Mouse (Mus musculus): ENCODE measurements around the gene Glt1d1. TPM values are rescaled to one million over a fixed set of nuclear protein-coding genes. Genes with fewer than 3 reads are reported as not detected.

Glt1d1 gene
- total RNA-seq, 1 experiment = 12.3 TPM

GRCm38 (mm10) chr5:127648046-127648445 lies 16.0 kb downstream of the Glt1d1 start:
- in situ Hi-C loops (cut with MboI; ENCODE audit: low sequenced_read_pairs in 2 of 2, unreplicated experiment in 2 of 2) = no loop called here
- no peaks in the 10 kb centered on the region for H3K9me3 ChIP-seq (ENCODE audit: control insufficient read depth, insufficient read depth, low read depth, low read length)
- H3K36me3 ChIP-seq (ENCODE audit: control insufficient read depth, insufficient read depth, low read length, poor library complexity, severe bottlenecking) = peaks cover 38% of the 10 kb centered on the region
- H3K4me1 ChIP-seq (ENCODE audit: control insufficient read depth in 2 of 2, insufficient read depth in 2 of 2, low read length in 2 of 2, poor library complexity in 1 of 2) = 0 out of 4 replicates have a peak, but pooled peaks cover 0 to 2% of the 10 kb centered on the region in 2 experiments
- no peak for TF ChIP-seq ZNF384 (IDR thresholded peaks at IDR 0.05; ENCODE audit: low read depth, low read length)
- no peak for TF ChIP-seq CHD2 (IDR thresholded peaks at IDR 0.05; ENCODE audit: low read depth, low read length)
- TF ChIP-seq MAFK (IDR thresholded peaks at IDR 0.05; ENCODE audit: insufficient read depth, low read depth, low read length) = no peak
- no peak for TF ChIP-seq HCFC1 (IDR thresholded peaks at IDR 0.05; ENCODE audit: borderline replicate concordance, insufficient read depth, low read length)
- no peak for TF ChIP-seq ZC3H11A (IDR thresholded peaks at IDR 0.05; ENCODE audit: borderline replicate concordance, low read depth, low read length)
- no peak overlapping the region for H3K9ac ChIP-seq (ENCODE audit: insufficient read depth, low read depth, low read length, poor library complexity, severe bottlenecking)
- no peak overlapping the region for H3K4me3 ChIP-seq (ENCODE audit: insufficient read depth in 1 of 2, low read depth in 1 of 2, low read length in 2 of 2, poor library complexity in 1 of 2, severe bottlenecking in 1 of 2)
- no peak for DNase-seq (ENCODE audit: low read depth, low spot score)
- no peak overlapping the region for H3K27ac ChIP-seq (ENCODE audit: insufficient read depth, low read depth, low read length, poor library complexity, severe bottlenecking)

GRCm38 (mm10) chr5:127649077-127649476 lies 17.0 kb downstream of the Glt1d1 start:
- H3K27ac ChIP-seq (ENCODE audit: insufficient read depth, low read depth, low read length, poor library complexity, severe bottlenecking) = no peak overlapping the region; the same call in 1 of the 2 replicates
- in situ Hi-C loops (cut with MboI; ENCODE audit: low sequenced_read_pairs in 2 of 2, unreplicated experiment in 2 of 2) = no loop called here
- no peak overlapping the region for H3K9ac ChIP-seq (ENCODE audit: insufficient read depth, low read depth, low read length, poor library complexity, severe bottlenecking)
- H3K36me3 ChIP-seq (ENCODE audit: control insufficient read depth, insufficient read depth, low read length, poor library complexity, severe bottlenecking) = peaks cover 39% of the 10 kb centered on the region
- 0 out of 4 replicates have a peak, but pooled peaks cover 0 to 2% of the 10 kb centered on the region in 2 experiments for H3K4me1 ChIP-seq (ENCODE audit: control insufficient read depth in 2 of 2, insufficient read depth in 2 of 2, low read length in 2 of 2, poor library complexity in 1 of 2)
- no peak overlapping the region for H3K4me3 ChIP-seq (ENCODE audit: insufficient read depth in 1 of 2, low read depth in 1 of 2, low read length in 2 of 2, poor library complexity in 1 of 2, severe bottlenecking in 1 of 2)
- TF ChIP-seq MAFK (IDR thresholded peaks at IDR 0.05; ENCODE audit: insufficient read depth, low read depth, low read length) = no peak
- TF ChIP-seq ZC3H11A (IDR thresholded peaks at IDR 0.05; ENCODE audit: borderline replicate concordance, low read depth, low read length) = no peak
- TF ChIP-seq HCFC1 (IDR thresholded peaks at IDR 0.05; ENCODE audit: borderline replicate concordance, insufficient read depth, low read length) = no peak
- TF ChIP-seq CHD2 (IDR thresholded peaks at IDR 0.05; ENCODE audit: low read depth, low read length) = no peak
- H3K9me3 ChIP-seq (ENCODE audit: control insufficient read depth, insufficient read depth, low read depth, low read length) = no peaks in the 10 kb centered on the region
- DNase-seq (ENCODE audit: low read depth, low spot score) = peak; percentile 69

- in situ Hi-C loops (cut with MboI; ENCODE audit: low sequenced_read_pairs in 2 of 2, unreplicated experiment in 2 of 2) = no loop called here
- H3K9me3 ChIP-seq (ENCODE audit: control insufficient read depth, insufficient read depth, low read depth, low read length) = no peaks in the 10 kb centered on the region
These were observed 26.2 kb downstream of the Glt1d1 start for GRCm38 (mm10) chr5:127658257-127658656.

GRCm38 (mm10) chr5:127659312-127659711 lies 27.2 kb downstream of the Glt1d1 start:
- Histone ChIP-seq H3K9ac (ENCODE audit: insufficient read depth, low read depth, low read length, poor library complexity, severe bottlenecking) (no peak overlapping the region), H3K36me3 (ENCODE audit: control insufficient read depth, insufficient read depth, low read length, poor library complexity, severe bottlenecking) (peaks cover 24% of the 10 kb centered on the region), H3K27ac (ENCODE audit: insufficient read depth, low read depth, low read length, poor library complexity, severe bottlenecking) (no peak overlapping the region; the same call in 1 of the 2 replicates), H3K4me1 (ENCODE audit: control insufficient read depth in 2 of 2, insufficient read depth in 2 of 2, low read length in 2 of 2, poor library complexity in 1 of 2) (peaks cover 11 to 12% of the 10 kb centered on the region in 2 experiments), H3K9me3 (ENCODE audit: control insufficient read depth, insufficient read depth, low read depth, low read length) (no peaks in the 10 kb centered on the region), H3K4me3 (ENCODE audit: insufficient read depth in 1 of 2, low read depth in 1 of 2, low read length in 2 of 2, poor library complexity in 1 of 2, severe bottlenecking in 1 of 2) (no peak overlapping the region)
- TF ChIP-seq ZC3H11A (IDR thresholded peaks at IDR 0.05; ENCODE audit: borderline replicate concordance, low read depth, low read length) (no peak), MAFK (IDR thresholded peaks at IDR 0.05; ENCODE audit: insufficient read depth, low read depth, low read length) (no peak), HCFC1 (IDR thresholded peaks at IDR 0.05; ENCODE audit: borderline replicate concordance, insufficient read depth, low read length) (no peak), ZNF384 (IDR thresholded peaks at IDR 0.05; ENCODE audit: low read depth, low read length) (no peak), CHD2 (IDR thresholded peaks at IDR 0.05; ENCODE audit: low read depth, low read length) (no peak)
- DNase-seq (ENCODE audit: low read depth, low spot score) = peak; percentile 69
- in situ Hi-C loops (cut with MboI; ENCODE audit: low sequenced_read_pairs in 2 of 2, unreplicated experiment in 2 of 2) = no loop called here

More at GRCm38 (mm10) chr5:127658257-127658656, 26.2 kb downstream of the Glt1d1 start:
- H3K36me3 ChIP-seq (ENCODE audit: control insufficient read depth, insufficient read depth, low read length, poor library complexity, severe bottlenecking) = peaks cover 27% of the 10 kb centered on the region
- H3K4me3 ChIP-seq (ENCODE audit: insufficient read depth in 1 of 2, low read depth in 1 of 2, low read length in 2 of 2, poor library complexity in 1 of 2, severe bottlenecking in 1 of 2) = no peak overlapping the region
- H3K27ac ChIP-seq (ENCODE audit: insufficient read depth, low read depth, low read length, poor library complexity, severe bottlenecking) = no peak overlapping the region
- DNase-seq (ENCODE audit: low read depth, low spot score) = no peak
- peaks cover 11% of the 10 kb centered on the region in 2 experiments for H3K4me1 ChIP-seq (ENCODE audit: control insufficient read depth in 2 of 2, insufficient read depth in 2 of 2, low read length in 2 of 2, poor library complexity in 1 of 2)
- no peak overlapping the region for H3K9ac ChIP-seq (ENCODE audit: insufficient read depth, low read depth, low read length, poor library complexity, severe bottlenecking)
- TF ChIP-seq CHD2 (IDR thresholded peaks at IDR 0.05; ENCODE audit: low read depth, low read length) (no peak), HCFC1 (IDR thresholded peaks at IDR 0.05; ENCODE audit: borderline replicate concordance, insufficient read depth, low read length) (no peak), ZC3H11A (IDR thresholded peaks at IDR 0.05; ENCODE audit: borderline replicate concordance, low read depth, low read length) (no peak), ZNF384 (IDR thresholded peaks at IDR 0.05; ENCODE audit: low read depth, low read length) (no peak), MAFK (IDR thresholded peaks at IDR 0.05; ENCODE audit: insufficient read depth, low read depth, low read length) (no peak)
